Mouse (Mus musculus) liver, postnatal 0 days (tissue): Measurements from ENCODE around the gene Atox1. TPM values are rescaled to one million over a fixed set of nuclear protein-coding genes. Genes with fewer than 3 reads are reported as not detected.

Experiments
- ATAC-seq: fragments of 200-750 bp; cut with Nextera tagmentation; 2 replicates; pipeline ENCODE4 v1.8.0; 2017; ENCODE audit warnings: mild to moderate bottlenecking, moderate library complexity
- DNase-seq: peaks from one replicate; pipeline ENCODE4 v3.0.0-alpha.2; 2016
- H3K27ac ChIP-seq: fragments of 300-500 bp; sonication (generic); 2 replicates; pipeline ENCODE4 v1.5.1; 2014; ENCODE audit warnings: antibody characterized with exemption, moderate library complexity, mild to moderate bottlenecking, low read depth
- H3K27me3 ChIP-seq: fragments of 300-500 bp; sonication (generic); 2 replicates; pipeline ENCODE4 v1.6.1; 2014; ENCODE audit warnings: low read length, control low read depth, mixed read lengths; ENCODE audit not compliant: insufficient read depth
- H3K36me3 ChIP-seq: fragments of 300-500 bp; sonication (generic); replicated peaks from 2 replicates; pipeline ENCODE4 v1.6.1; 2014; ENCODE audit warnings: mild to moderate bottlenecking, control low read depth, low read length, moderate library complexity, mixed read lengths; ENCODE audit not compliant: insufficient read depth
- H3K4me1 ChIP-seq: fragments of 300-500 bp; sonication (generic); 2 replicates; pipeline ENCODE4 v1.6.1; 2014; ENCODE audit warnings: antibody characterized with exemption, mild to moderate bottlenecking, control low read depth; ENCODE audit not compliant: insufficient read depth
- H3K4me2 ChIP-seq: fragments of 300-500 bp; sonication (generic); 2 replicates; pipeline ENCODE4 v1.6.1; 2014; ENCODE audit warnings: low read depth, mild to moderate bottlenecking, low read length, moderate library complexity, mixed read lengths
- H3K4me3 ChIP-seq: fragments of 300-500 bp; sonication (generic); 2 replicates; pipeline ENCODE4 v1.5.1; 2014; ENCODE audit warnings: low read depth, low read length
- H3K9ac ChIP-seq: fragments of 300-500 bp; sonication (generic); replicated peaks from 2 replicates; pipeline ENCODE4 v1.6.1; 2014; ENCODE audit warnings: mild to moderate bottlenecking, moderate library complexity
- H3K9me3 ChIP-seq: fragments of 300-500 bp; sonication (generic); 2 replicates; pipeline ENCODE4 v1.6.1; 2016; ENCODE audit warnings: mild to moderate bottlenecking, control low read depth, low read length, mixed read lengths
- CTCF ChIP-seq: sonication (generic); IDR thresholded peaks from 2 replicates; pipeline ENCODE4 v1.5.1; 2016; ENCODE audit warnings: antibody characterized with exemption, low read depth
- EP300 ChIP-seq: IDR thresholded peaks from 2 replicates; pipeline ENCODE4 v1.6.1; 2016; ENCODE audit warnings: antibody characterized with exemption, low read depth, mild to moderate bottlenecking
- WGBS: fragments of 180-500 bp; shearing (Covaris S2); extraction: QIAGEN DNeasy Blood & Tissue Kit; methylation state at CpG from one replicate; pipeline ENCODE4 v1.1.7; 2014; ENCODE audit not compliant: insufficient replicate concordance; 5-methylcytosine and 5-hydroxymethylcytosine counted together
- polyA plus RNA-seq: library from polyadenylated mRNA; unstranded; fragments of >200 nt; fragmentation: Nextera tagmentation; extraction: Ambion mirVana; gene quantifications from 2 replicates; pipeline ENCODE4 v1.2.1, GENCODE M21; 2015

Atox1 gene
- 261 and 271 TPM in 2 replicates for polyA plus RNA-seq

DNA sequence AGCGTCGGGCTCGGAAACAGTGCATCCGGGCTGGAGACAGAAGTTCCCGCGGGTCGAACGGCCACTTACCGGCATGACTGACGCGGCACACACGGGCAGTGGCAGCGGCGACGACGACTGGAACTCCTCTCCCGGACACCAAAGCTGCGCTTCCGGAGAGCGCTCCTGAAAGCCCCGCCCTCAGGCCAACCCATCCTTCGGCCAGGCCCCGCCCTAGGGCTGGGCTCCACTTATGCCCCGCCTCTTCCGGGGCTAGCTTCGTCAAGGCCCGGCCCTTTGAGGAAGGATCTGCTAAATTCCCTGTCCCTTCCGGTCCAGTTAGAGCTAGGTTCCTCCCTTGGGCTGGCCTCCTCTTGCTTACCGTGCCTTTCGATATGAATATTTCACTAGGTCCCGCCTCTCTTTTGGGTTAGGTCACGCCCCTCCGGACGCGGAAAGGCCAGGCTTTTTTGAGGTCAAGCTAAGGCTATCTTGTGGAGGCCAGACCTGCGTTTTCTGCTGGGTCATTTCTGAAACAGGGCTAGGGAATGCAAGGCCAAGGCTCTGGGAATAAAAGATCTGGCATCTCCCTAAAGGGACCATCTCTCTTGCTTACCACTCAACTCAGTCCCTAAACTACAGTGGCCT, at the start of gene Atox1:
TSS of gene Atox1 (minus strand) at position 221 of the 627 bp plus-strand sequence.
- Histone ChIP-seq H3K36me3 (no peaks in the 10 kb centered on the region), H3K4me1 (peaks cover 31% of the 10 kb centered on the region), H3K4me3 (peak within 1 kb of the TSS; percentile 69), H3K27me3 (no peaks in the 10 kb centered on the region), H3K9me3 (no peaks in the 10 kb centered on the region), H3K9ac (peak within 1 kb of the TSS; percentile 73), H3K27ac (peak within 1 kb of the TSS; percentile 91), H3K4me2 (peak within 1 kb of the TSS; percentile 85)
- peak; percentile 98 for ATAC-seq
- peak; percentile 98 for DNase-seq
- under 1% methylated on average over 36 of the region's 36 CpGs for WGBS
- TF ChIP-seq CTCF (no peak), EP300 (no peak; the same call in 1 of the 2 replicates)

DNA sequence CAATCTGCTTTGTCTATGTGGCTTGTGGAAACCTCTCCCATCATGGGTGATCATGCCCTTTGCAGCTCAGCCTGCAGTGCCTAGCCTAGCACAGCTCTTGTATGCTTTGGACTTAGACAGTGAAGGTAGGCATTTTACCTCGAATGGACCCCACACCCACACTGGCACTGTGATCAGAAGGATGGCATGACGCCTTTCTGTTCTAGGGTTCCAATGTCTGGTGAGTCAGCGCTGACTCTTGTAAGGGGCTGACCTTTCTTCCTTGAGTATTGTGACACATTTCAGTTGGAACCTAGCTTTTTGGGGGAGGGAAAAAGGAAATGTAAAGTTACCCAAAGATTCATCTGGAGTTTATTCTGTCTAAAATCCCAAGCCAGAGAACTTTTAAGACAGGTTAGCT, 44.4 kb upstream of the Atox1 start:
- H3K4me1 ChIP-seq, result no peaks in the 10 kb centered on the region
- H3K27ac ChIP-seq, result no peak overlapping the region
- no peak for ATAC-seq
- 69% methylated on average over 3 of the region's 3 CpGs for WGBS
- H3K9me3 ChIP-seq, result no peaks in the 10 kb centered on the region
- DNase-seq, result no peak
- TF ChIP-seq CTCF, result no peak
- TF ChIP-seq EP300, result no peak
- H3K9ac ChIP-seq, result no peak overlapping the region
- no peak overlapping the region for H3K4me3 ChIP-seq
- H3K27me3 ChIP-seq, result no peaks in the 10 kb centered on the region
- H3K4me2 ChIP-seq, result no peak overlapping the region
- 0 out of 2 replicates have a peak, but pooled peaks cover 4% of the 10 kb centered on the region for H3K36me3 ChIP-seq

DNA sequence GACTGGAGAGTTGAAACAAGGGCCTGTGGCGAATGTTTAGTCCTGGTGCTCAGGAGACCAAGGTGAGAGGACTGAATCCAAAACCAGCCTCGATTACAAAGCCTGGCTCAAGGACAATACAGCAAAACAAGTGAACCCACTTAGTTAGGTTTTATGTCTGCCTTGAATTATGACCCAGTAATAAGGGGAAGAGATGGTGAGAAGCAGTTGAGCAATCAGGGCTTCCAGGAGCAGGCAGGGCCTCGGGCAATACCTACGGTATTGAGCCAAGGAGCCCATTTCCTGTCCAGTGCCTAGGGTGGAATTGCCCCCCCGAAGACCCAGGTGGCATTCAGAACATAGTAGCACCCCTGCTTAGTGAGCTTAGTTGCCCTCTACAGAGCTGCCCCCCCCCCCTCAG, 41.8 kb upstream of the Atox1 start:
- Histone ChIP-seq H3K9ac (no peak overlapping the region), H3K27me3 (no peaks in the 10 kb centered on the region), H3K4me1 (no peaks in the 10 kb centered on the region), H3K4me3 (no peak overlapping the region), H3K4me2 (no peak overlapping the region), H3K9me3 (no peaks in the 10 kb centered on the region), H3K27ac (no peak overlapping the region), H3K36me3 (peaks cover 21% of the 10 kb centered on the region)
- no peak for TF ChIP-seq EP300
- TF ChIP-seq CTCF, result no peak
- WGBS, result 58% methylated on average over 5 of the region's 5 CpGs
- ATAC-seq (no peak), DNase-seq (no peak)

DNA sequence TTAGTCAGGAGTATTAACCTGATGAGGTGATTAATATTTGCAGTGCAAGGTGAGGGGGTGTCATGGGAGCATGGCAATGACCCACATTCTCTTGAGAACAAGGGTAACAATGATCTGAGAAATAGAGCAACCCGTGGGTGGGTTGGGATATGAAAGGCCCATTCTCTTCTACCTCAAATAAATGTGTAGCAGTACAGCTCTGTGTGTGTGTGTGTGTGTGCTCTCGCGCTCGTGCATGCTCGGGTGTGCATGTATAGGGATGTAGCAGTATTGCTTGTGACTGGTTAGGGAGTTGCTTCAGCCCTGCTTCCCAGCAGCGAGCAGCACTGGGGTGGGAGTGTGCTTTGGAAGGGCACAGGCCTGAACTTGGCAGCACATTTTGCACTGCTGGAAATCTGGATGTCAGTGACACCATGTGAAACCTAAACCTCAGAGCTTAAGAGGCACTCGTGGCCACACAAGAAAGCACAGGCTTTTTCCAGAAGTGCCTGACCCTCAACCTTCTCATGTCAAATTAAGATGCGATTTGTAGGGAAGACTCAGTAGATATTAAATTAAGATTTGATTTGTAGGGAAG, 41.0 kb upstream of the Atox1 start:
- TF ChIP-seq CTCF (no peak), EP300 (no peak)
- WGBS, result 77% methylated on average over 8 of the region's 8 CpGs
- Histone ChIP-seq H3K9me3 (no peaks in the 10 kb centered on the region), H3K4me1 (no peaks in the 10 kb centered on the region), H3K36me3 (peaks cover 29% of the 10 kb centered on the region), H3K4me2 (no peak overlapping the region), H3K4me3 (no peak overlapping the region), H3K27ac (no peak overlapping the region), H3K27me3 (no peaks in the 10 kb centered on the region), H3K9ac (no peak overlapping the region)
- ATAC-seq (no peak), DNase-seq (no peak)

DNA sequence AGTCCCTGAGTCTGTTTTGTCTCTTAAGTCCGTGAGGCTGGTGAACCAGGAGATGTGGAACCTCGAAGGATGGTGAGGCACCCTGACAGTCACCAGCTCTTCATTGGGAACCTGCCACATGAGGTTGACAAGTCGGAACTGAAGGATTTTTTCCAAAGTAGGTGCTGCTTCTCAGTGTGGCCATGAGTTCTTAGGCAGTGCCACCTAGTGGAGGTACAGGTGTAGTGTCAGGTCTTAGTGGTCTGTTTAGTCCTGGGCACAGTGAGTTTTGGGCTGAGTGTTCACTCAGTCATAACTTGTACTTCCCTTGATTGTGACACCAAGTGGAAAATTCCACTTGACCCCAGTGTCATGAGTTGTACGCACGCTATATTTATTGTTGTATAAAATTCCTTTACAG, 36.8 kb upstream of the Atox1 start:
- H3K4me2 ChIP-seq, result no peak overlapping the region
- peaks cover 67% of the 10 kb centered on the region for H3K36me3 ChIP-seq
- 52% methylated on average over 5 of the region's 5 CpGs for WGBS
- H3K4me1 ChIP-seq, result no peaks in the 10 kb centered on the region
- H3K9me3 ChIP-seq, result no peaks in the 10 kb centered on the region
- H3K4me3 ChIP-seq, result no peak overlapping the region
- no peak overlapping the region for H3K9ac ChIP-seq
- ATAC-seq (peak; percentile 57), DNase-seq (peak; percentile 56)
- no peak overlapping the region for H3K27ac ChIP-seq
- TF ChIP-seq EP300 (no peak), CTCF (peak; percentile 89)
- no peaks in the 10 kb centered on the region for H3K27me3 ChIP-seq

DNA sequence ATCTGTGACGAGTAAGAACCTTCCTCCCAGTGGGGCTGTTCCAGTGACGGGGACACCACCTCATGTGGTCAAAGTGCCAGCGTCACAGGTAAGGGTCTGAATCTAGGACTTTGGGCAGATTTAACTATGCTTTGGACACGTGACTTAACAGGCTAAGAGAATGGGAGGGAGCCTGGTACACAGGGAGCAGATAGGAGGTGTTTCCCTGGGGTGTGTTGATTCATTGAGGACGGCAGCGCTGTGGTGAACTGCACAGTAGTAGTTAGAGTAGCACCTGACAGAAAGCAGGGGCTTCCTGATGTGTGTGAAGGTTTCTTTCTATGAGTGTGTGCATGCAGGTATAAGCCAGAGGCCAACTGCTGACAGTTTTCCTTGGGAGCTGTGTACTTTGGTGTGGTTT, 35.1 kb upstream of the Atox1 start:
- H3K27ac ChIP-seq, result no peak overlapping the region
- peaks cover 84% of the 10 kb centered on the region for H3K36me3 ChIP-seq

More for the DNA sequence above, 35.1 kb upstream of the Atox1 start:
- DNase-seq (no peak), ATAC-seq (no peak)
- Histone ChIP-seq H3K4me3 (no peak overlapping the region), H3K9ac (no peak overlapping the region), H3K27me3 (no peaks in the 10 kb centered on the region), H3K9me3 (no peaks in the 10 kb centered on the region), H3K4me2 (no peak overlapping the region), H3K4me1 (no peaks in the 10 kb centered on the region)
- TF ChIP-seq CTCF, result no peak
- no peak for TF ChIP-seq EP300
- 80% methylated on average over 6 of the region's 6 CpGs for WGBS
